Mouse (Mus musculus) limb, embryonic 14.5 days (tissue): ENCODE measurements around the gene Timm13. TPM values are rescaled to one million over a fixed set of nuclear protein-coding genes. Genes with fewer than 3 reads are reported as not detected.

Source experiments
- ATAC-seq: fragments of 200-750 bp; cut with Nextera tagmentation; 2 replicates; pipeline ENCODE4 v1.8.0; 2017; ENCODE audit warnings: low read depth, moderate number of reproducible peaks, moderate TSS enrichment; ENCODE audit not compliant: low FRiP score
- DNase-seq: peaks from one replicate; pipeline ENCODE4 v3.0.0-alpha.2; 2015; ENCODE audit warnings: low spot score
- H3K27ac ChIP-seq: fragments of 300-500 bp; sonication (generic); replicated peaks from 2 replicates; pipeline ENCODE4 v1.5.1; 2014; ENCODE audit warnings: low read depth, mild to moderate bottlenecking, low read length, moderate library complexity, mixed read lengths
- H3K27me3 ChIP-seq: fragments of 300-500 bp; sonication (generic); 2 replicates; pipeline ENCODE4 v1.6.1; 2014; ENCODE audit warnings: low read length, mixed read lengths; ENCODE audit not compliant: control insufficient read depth, insufficient read depth
- H3K36me3 ChIP-seq: fragments of 300-500 bp; sonication (generic); 2 replicates; pipeline ENCODE4 v1.6.1; 2014; ENCODE audit warnings: mild to moderate bottlenecking, low read length, moderate library complexity, mixed read lengths; ENCODE audit not compliant: control insufficient read depth, insufficient read depth
- H3K4me1 ChIP-seq: fragments of 300-500 bp; sonication (generic); 2 replicates; pipeline ENCODE4 v1.6.1; 2014; ENCODE audit warnings: antibody characterized with exemption, low read length, mixed read lengths; ENCODE audit not compliant: control insufficient read depth, insufficient read depth
- H3K4me2 ChIP-seq: fragments of 300-500 bp; sonication (generic); replicated peaks from 2 replicates; pipeline ENCODE4 v1.6.1; 2014; ENCODE audit warnings: low read depth, mild to moderate bottlenecking, low read length, moderate library complexity; ENCODE audit not compliant: severe bottlenecking
- H3K4me3 ChIP-seq: fragments of 300-500 bp; sonication (generic); replicated peaks from 2 replicates; pipeline ENCODE4 v1.5.1; 2014; ENCODE audit warnings: low read length
- H3K9ac ChIP-seq: fragments of 300-500 bp; sonication (generic); 2 replicates; pipeline ENCODE4 v1.6.1; 2014; ENCODE audit warnings: mild to moderate bottlenecking, low read depth, low read length, moderate library complexity; ENCODE audit not compliant: severe bottlenecking
- H3K9me3 ChIP-seq: fragments of 300-500 bp; sonication (generic); 2 replicates; pipeline ENCODE4 v1.6.1; 2016; ENCODE audit warnings: low read length; ENCODE audit not compliant: control insufficient read depth
- POLR2A ChIP-seq: fragments of 200-500 bp; IDR thresholded peaks from 2 replicates; pipeline ENCODE4 v1.8.0; 2012; ENCODE audit warnings: inconsistent platforms, mild to moderate bottlenecking, moderate library complexity, borderline replicate concordance; ENCODE audit not compliant: insufficient read depth, insufficient read length; ENCODE audit errors: extremely low read depth
- WGBS: fragments of 180-500 bp; shearing (Covaris S2); extraction: QIAGEN DNeasy Blood & Tissue Kit; methylation state at CpG from one replicate; pipeline ENCODE4 v1.1.7; 2014; 5-methylcytosine and 5-hydroxymethylcytosine counted together
- polyA plus RNA-seq, 2 experiments: library from polyadenylated mRNA; depleted of rRNA in 1 of 2; stranded (reverse) in 1 of 2; unstranded in 1 of 2; fragments of >200 nt; fragmentation: Nextera tagmentation in 1 of 2; extraction: Ambion mirVana in 1 of 2; gene quantifications; 2 replicates each; pipeline versions ENCODE4 v1.2.1 to v1.2.3; 2012 to 2014

Timm13 gene
- polyA plus RNA-seq, 2 experiments = 229 to 335 TPM

DNA sequence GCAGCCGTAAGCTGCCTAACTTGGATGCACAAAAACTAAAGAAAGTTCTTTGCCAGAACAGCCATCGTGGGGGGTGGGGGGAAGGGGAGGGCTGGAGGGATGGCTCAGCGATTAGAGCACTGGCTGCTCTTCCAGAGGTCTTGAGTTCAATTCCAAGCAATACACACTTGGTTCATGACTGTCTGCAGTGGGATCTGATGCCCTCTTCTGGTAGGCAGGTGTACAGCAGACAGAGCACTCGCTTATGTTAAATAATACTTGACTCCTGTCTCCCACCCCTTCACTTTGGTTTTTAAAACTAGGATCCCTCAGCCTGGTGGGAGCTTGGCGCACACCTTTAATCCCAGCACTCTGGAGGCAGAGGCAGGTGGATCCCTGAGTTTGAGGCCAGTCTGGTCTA lies 24.7 kb downstream of the Timm13 start:
- Histone ChIP-seq H3K9me3 (no peaks in the 10 kb centered on the region), H3K9ac (no peak overlapping the region), H3K27ac (no peak overlapping the region), H3K4me3 (no peak overlapping the region), H3K4me2 (no peak overlapping the region), H3K27me3 (no peaks in the 10 kb centered on the region), H3K36me3 (no peaks in the 10 kb centered on the region), H3K4me1 (no peaks in the 10 kb centered on the region)
- DNase-seq = peak; percentile 47
- 33% methylated on average over 5 of the region's 5 CpGs for WGBS
- peak; percentile 43; the same call in 1 of the 2 replicates for ATAC-seq
- no peak for TF ChIP-seq POLR2A

DNA sequence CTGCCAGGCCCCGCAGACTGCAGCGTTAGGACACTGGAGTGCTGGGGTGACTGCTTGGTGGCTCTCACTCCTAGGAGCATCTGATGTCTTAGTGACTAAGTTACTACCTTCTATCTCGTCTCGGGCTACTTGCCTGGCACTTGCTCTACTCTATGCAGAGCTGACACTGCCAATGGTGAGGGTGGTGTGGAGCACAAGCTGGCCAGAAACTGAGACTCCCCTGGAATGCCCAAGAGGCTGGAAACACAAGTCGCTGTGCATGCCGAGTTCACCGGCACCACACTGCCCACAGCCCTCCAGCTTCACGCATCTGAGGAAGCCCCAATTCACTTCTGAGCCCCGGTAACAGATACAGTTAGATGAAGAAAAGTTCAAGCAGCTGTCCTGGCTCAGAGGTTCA lies 26.7 kb downstream of the Timm13 start:
- WGBS = 76% methylated on average over 9 of the region's 9 CpGs
- H3K4me1 ChIP-seq = no peaks in the 10 kb centered on the region
- H3K4me3 ChIP-seq = no peak overlapping the region
- no peak overlapping the region for H3K9ac ChIP-seq
- no peak for TF ChIP-seq POLR2A
- H3K4me2 ChIP-seq = no peak overlapping the region
- no peak overlapping the region for H3K27ac ChIP-seq
- H3K27me3 ChIP-seq = no peaks in the 10 kb centered on the region
- no peak for ATAC-seq
- no peak for DNase-seq
- no peaks in the 10 kb centered on the region for H3K36me3 ChIP-seq
- H3K9me3 ChIP-seq = no peaks in the 10 kb centered on the region

DNA sequence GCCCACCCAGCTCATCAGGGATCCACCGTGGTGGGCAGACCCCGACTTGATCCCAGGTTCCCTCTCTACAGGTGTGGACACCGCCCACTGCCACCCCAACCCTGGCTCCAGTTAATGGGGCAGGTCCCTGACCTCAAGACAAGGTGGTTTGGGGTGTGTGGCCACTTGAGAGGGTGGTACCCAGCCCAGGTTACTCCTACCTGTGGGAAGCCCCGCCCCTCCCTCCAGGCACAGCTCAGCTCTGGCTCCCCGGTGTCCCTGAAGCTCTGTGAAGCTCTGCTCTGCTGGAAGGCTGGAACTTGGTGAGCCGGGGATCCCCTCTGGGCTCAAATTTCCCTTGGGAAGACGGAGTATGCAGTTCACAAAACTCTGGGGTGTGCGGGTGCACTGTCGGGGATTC lies 29.2 kb downstream of the Timm13 start, which contains the start of gene Tmprss9:
Tmprss9 (plus strand) TSS at position 268 of the 400 bp plus-strand sequence.
- TF ChIP-seq POLR2A = no peak
- H3K4me3 ChIP-seq = no peak within 1 kb of the TSS
- DNase-seq (no peak), ATAC-seq (no peak)
- peaks cover 15% of the 10 kb centered on the region for H3K36me3 ChIP-seq
- no peak within 1 kb of the TSS for H3K27ac ChIP-seq
- no peaks in the 10 kb centered on the region for H3K4me1 ChIP-seq
- H3K4me2 ChIP-seq = no peak within 1 kb of the TSS
- H3K9ac ChIP-seq = no peak within 1 kb of the TSS
- H3K27me3 ChIP-seq = no peaks in the 10 kb centered on the region
- 29% methylated on average over 9 of the region's 9 CpGs for WGBS
- H3K9me3 ChIP-seq = no peaks in the 10 kb centered on the region

DNA sequence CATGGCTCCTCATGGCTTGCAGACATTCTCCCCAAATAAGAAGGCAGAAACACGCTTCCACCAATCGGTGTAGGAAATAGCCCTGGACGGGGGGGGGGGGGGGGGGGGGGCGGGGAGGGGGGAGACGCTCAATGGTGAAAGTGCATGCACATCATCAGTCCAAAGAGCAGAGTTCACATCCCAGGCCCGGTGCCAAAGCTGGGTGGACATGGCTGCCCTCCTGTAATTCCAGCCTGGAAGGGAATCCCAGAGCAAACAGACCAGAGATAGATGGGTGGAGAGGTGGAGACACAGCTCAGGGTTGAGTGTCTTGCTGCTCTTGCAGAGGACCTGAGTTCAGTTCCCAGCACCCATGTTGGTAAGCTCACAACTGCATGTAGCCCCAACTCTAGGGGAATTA lies 29.8 kb downstream of the Timm13 start:
- Histone ChIP-seq H3K9ac (no peak overlapping the region), H3K4me3 (no peak overlapping the region), H3K36me3 (peaks cover 19% of the 10 kb centered on the region), H3K4me1 (no peaks in the 10 kb centered on the region), H3K4me2 (no peak overlapping the region), H3K27me3 (no peaks in the 10 kb centered on the region), H3K27ac (no peak overlapping the region), H3K9me3 (no peaks in the 10 kb centered on the region)
- no peak for TF ChIP-seq POLR2A
- WGBS = 90% methylated on average over 2 of the region's 6 CpGs
- ATAC-seq = no peak
- no peak for DNase-seq

DNA sequence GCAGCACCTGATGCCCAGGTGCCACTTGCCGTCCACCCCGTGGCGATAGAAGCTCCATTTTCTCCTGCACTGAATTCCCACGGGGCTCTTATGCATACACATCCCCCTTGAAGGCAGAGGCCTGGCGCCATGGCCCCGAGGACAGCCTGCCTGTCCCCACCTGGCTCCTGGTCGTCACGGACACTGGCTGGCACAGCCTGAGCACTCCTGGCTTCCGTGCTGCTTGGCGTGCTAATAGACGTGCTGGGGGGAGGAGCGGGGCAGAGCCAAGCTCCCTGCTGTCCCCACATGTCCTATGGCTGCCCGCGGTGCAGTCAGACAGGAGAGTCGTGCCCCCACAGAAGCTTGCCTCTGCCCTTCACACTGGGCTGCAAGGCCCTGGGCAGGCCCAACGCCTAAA lies 36.3 kb downstream of the Timm13 start:
- ATAC-seq (no peak), DNase-seq (no peak)
- Histone ChIP-seq H3K9me3 (no peaks in the 10 kb centered on the region), H3K27ac (no peak overlapping the region), H3K4me3 (no peak overlapping the region), H3K4me2 (no peak overlapping the region), H3K27me3 (no peaks in the 10 kb centered on the region), H3K4me1 (no peaks in the 10 kb centered on the region), H3K36me3 (peaks cover 62% of the 10 kb centered on the region), H3K9ac (no peak overlapping the region)
- WGBS = 92% methylated on average over 16 of the region's 16 CpGs
- TF ChIP-seq POLR2A = no peak

DNA sequence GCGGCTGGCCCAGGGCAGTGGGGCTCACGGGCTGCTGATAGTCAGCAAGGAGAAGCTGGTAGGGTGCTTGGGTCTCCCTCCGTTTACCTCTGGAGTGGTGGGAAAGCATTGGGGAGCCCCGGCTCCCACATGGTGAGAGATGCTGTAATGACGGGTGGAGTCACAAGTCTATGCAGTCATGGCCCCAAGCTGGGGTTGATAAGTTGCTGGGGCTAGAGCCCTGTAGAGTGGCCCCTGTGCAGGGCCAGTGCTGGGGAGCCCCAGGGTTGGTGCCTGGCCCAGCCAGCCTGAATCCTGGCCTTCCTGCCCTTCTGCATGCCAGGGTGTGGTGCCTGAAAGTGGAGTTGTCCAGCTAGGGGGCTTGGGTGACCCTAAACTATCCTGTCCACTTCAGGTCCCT lies 38.5 kb downstream of the Timm13 start:
- Histone ChIP-seq H3K27me3 (no peaks in the 10 kb centered on the region), H3K36me3 (peaks cover 54% of the 10 kb centered on the region), H3K27ac (no peak overlapping the region), H3K9ac (no peak overlapping the region), H3K4me3 (no peak overlapping the region), H3K9me3 (no peaks in the 10 kb centered on the region), H3K4me2 (no peak overlapping the region), H3K4me1 (no peaks in the 10 kb centered on the region)
- no peak for DNase-seq
- no peak for TF ChIP-seq POLR2A
- no peak for ATAC-seq
- WGBS = 87% methylated on average over 5 of the region's 5 CpGs
